Mouse (Mus musculus) ZHBTc4 (cell line): ENCODE results near the gene Itprid1.
A peak's percentile ranks its signal among the peaks of the same experiment; 100 is the strongest.

Source experiments
- DNase-seq: peaks from one replicate; pipeline ENCODE4 v3.0.0-alpha.2; 2011; ENCODE audit warnings: low read depth, low spot score

Gene Itprid1

DNA sequence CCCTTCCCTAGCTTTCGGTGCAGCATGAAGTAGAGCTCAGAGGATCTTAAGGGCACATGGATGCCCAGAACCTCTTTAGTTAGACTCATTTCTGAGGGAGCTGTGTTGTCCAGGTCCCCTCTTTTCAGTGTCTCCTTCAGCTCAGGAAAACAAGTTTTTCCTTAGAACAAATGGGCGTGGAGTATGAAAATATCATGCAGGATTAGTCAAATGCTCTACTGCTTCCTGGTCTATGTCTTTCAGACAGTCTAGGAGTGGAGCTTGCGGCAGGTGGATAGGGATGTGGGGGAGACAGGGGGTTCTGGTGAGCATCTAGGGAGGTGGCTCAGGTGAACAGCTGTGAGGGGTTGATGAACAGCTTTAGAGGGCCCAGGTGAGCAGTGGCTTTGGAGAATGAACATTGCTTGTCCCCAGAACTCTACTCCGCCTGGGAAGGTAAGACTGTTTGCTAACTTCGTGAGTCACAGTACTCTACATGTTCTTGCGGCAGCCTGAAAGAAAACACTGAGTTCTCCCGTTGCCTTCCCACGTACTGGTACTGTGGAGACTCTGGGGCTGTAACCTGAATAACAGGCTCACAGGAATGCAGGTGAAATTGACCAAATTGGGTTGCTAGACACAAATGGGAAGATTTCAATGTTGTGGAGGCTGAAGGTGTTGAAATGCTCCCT lies at the start of gene Itprid1:
TSS of gene Itprid1 (plus strand) at position 246 of the 671 bp plus-strand sequence.
- no peak for DNase-seq

DNA sequence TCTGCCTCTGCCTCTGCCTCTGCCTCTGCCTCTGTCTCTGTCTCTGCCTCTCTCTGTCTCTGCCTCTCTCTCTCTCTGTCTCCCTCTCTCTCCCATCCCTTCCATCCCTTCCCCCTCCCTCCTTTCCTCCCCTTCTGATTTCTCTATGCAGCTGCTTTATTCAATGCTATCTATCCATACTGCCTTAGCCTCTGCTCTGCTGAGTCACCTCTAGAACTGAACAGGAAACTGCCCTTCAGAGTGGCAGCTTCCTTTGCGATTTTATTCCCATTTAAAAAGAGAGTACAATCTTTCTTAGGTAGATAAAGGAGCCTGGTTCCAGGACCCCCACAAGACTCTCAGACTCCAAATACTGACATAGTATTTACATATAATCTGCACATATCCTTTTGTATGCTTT lies 47.1 kb upstream of the Itprid1 start:
- DNase-seq = no peak

DNA sequence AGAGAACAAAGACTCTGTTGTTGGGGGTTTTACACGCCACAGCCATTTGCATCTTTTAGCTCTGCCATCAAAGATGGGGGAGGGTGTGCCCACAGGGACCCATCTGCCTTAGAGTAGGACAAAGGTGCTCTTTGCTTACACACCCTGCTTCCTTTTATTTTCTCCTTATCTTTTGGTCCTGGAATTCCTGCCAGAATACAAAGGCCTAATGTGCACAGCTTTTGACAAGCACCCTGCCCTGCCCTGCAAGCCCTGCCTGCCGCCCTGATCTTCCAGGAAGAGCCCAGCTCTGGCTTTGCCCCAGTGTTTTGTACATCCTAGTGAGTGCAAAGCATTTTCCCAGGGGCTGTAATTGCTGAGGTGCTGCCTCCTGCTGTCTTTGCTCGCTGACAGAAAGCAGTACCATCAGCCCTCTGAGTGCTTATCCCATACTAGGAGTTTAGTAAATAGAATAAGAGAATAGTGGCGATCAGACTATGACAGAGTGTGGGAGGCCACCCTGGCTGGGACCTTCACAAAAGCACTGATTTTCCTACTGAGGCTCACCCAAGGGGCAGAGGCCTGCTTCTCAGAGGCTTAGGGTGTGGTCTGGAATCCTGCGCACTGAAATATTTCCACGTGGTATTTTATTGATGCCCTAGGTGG lies 44.7 kb upstream of the Itprid1 start:
- DNase-seq = peak; percentile 94

DNA sequence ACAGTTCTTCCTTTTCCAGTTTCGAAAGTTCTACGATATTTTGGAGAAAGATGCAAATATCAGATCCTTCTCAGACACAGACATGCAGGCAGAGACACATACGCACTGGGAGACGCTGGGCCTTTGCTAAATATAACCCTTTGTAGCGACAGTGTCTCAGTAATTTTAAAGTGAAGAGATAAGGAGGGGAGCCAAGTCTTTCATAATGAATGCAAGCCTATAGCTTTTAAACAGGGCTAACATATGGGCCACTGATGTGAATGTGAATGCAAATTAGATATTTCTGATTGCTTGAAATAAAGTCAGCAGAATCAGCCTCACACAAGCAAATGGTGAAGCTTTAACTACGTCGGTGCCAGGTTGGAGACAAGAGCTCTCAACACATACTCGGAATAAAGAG lies 44.2 kb upstream of the Itprid1 start:
- DNase-seq = no peak

DNA sequence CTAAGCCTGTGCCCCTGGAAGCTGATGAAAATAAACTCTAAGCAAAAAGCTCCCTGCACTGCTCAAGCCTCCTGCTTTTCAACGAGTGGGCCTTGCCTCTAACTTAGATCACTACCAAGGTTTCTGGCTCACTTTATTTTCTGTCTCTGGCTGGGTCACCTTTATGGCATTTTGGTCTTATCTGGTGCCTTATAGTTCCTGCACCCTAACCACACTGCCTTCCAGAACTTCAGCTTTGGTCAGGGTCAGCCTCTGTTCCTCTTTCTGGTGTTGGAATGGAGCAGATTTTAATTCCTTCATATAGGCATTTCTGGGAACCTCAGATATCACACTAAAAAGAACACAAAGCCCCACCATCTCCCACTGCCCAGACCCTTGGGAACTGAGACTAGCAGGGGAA lies 34.0 kb upstream of the Itprid1 start:
- no peak for DNase-seq

DNA sequence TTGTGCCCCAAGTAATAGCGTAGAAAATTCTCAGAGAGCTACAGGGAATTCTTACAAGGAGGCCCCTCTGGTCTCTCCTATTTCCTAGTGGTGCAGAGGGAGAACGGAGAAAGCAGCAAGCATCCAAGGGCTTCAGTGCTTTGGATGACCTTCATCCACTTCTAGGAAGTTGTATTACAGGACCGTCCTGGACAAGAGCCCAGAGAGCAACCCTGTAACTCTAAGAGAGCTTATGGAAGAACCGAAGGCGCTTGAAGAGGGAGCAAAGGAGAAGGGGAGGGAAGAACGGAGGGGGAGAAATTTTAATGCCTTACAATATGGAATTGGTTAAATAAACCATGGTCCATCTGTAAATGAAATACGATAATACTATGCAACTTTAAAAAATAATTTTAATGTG lies 33.3 kb upstream of the Itprid1 start:
- DNase-seq = no peak

DNA sequence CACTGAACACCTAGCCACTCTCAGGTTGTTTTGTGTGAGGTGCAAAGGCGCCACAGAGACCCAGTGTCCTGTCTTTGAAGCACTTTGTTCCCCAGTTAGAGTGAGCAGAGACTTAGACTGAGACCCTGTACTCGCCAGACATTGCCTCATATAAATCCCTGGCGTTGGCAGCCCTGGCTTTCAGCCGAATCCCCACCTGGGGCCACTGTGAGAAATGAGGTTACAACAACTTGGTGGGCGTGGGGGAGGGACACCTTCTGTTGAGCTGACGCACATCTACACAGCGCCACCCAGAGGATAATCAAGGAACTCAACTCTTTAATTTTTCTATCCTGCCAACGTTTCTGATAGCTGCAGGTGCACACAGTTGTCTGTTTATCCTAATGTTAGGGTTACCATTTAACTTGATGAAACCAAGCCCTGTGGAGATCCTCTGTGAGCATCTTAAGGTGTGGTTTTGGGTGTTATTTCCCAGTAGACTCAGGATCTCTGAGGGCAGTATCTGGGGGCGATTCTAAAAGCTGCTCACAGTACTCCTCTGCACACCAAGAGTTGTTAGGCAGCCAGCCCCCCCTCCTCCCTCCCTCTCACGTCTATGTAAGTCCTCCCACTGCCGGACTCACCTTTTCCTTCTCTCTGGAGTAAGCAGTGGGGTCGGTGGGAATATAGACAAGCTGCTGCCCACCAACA lies 32.6 kb upstream of the Itprid1 start:
- peak; percentile 74 for DNase-seq

DNA sequence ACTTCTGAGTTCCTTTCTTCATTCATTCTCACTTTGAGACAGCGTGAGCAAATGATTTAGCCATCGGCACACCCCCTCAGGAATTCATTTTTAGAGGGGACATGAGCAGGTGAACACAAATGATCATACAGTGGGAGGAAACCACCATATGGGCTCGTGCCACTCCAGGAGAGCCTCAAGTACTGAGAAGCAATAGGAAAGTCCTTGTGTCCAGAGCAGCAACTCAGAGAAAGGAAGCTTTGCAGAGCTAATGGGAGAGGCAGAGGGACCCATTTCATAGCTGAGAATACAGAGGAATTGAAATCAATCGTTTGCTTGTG lies 32.1 kb upstream of the Itprid1 start:
- no peak for DNase-seq

DNA sequence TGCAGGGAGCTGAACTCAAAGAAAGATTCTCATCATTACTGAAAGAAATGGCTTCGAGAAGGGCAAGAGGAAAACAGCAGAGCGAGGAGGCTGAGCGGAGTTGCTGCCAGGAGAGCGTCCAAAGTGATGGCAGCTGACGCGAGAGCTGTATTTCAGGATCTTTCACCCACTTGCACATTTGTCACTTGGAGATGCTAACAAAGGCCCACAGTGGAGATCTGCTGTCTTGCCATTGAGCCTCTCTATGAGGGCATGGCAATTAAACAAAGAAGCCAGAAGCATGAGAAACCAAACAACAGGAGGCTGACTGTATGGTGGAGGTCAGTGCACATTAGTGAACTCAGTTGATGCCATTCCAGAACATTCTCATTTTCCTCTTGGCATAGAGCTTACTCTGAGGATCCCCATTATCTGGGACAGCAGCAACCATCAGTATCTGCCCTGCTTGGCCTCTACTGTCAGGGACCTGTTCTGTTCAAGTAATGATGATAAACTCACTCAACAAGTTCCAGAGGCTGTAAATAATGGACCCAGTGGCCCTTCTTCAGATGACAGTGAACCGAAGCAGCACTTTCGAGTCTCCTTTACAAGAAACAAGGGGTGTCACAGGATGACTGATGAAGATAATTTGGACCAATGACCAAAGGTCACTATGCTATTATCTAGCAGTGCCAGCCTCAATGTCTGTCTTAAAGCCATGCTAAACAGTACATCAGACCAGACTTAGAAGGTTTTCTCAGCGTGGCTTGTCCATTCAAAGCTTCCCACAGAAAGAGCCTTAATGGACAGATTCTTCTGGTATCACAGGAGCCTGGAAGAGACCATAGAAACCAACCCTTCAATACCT lies 31.2 kb upstream of the Itprid1 start:
- DNase-seq = no peak

DNA sequence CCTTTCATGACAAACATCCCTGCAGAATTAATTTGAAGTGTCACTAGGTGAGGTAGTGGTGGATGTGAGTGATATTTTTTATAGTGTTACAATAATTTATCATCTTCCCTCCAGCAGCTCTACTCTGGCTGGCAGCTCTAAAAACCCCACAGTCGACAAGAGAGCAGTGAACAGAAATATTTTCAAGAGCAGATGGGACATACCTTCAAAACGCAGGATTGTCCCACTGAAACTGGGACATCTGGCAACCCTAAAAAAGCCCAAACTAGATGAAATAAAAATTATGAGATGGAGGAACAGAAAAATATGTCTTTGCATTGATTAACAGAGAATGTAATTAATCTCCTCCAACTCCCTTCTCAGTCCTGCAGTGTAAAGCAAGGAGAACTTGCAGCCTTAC lies 30.2 kb upstream of the Itprid1 start:
- DNase-seq = no peak

DNA sequence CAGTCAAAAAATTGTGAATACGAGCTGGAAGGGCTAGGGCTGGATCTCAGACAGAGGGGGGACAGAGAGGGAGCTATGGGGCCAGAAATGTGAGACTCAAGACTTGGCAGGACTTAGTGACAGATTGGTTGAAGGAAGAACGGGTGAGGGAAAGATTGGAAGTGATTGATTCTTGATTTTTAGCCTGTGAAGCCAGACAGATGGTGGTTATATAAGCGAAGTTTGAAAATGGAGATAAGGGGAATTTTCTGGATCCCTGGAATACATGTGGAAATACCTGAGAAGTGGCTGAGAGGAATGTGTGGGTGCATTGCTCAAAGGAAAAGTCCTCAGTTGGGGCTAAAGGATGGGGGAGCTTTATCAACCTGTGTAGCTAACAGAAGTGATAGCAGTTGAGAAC lies 28.0 kb upstream of the Itprid1 start:
- no peak for DNase-seq

DNA sequence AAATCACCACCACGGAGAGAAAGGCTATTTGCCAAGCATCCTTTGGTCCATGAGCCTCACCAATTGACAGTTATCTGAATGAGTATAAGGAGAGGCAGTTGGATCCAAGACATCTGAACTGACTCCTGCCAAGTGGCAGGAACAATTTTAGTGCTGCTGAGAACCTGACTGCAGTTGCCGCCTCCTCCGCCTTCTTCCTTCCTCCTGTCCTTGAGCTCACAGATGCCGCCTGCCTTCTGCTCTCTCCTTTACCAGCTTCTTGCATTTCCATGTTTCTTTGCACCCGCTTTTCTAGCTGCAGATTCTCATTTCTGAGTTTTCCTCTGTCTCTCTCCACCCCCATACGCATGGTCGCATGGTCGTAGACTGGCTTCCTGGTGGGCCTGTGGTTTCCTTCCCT lies 25.5 kb upstream of the Itprid1 start:
- DNase-seq = no peak

DNA sequence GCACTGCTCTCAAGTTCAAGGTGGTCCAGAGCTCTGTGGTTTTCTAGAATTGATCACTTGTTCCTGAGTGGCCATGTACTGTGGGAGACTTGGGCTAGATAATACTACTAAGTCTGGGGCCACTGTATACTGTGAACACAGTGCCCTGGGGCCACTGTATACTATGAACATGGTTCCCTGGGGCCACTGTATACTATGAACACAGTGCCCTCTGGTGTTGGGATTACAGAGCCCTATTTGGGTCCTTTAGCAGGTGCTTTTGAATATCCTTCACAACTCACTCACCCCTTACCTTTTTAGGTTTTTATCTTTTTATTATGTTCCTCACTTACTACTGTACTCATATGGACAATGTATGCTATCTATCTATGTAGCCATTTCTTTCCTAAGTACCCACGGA lies 24.3 kb upstream of the Itprid1 start:
- DNase-seq = peak; percentile 32

DNA sequence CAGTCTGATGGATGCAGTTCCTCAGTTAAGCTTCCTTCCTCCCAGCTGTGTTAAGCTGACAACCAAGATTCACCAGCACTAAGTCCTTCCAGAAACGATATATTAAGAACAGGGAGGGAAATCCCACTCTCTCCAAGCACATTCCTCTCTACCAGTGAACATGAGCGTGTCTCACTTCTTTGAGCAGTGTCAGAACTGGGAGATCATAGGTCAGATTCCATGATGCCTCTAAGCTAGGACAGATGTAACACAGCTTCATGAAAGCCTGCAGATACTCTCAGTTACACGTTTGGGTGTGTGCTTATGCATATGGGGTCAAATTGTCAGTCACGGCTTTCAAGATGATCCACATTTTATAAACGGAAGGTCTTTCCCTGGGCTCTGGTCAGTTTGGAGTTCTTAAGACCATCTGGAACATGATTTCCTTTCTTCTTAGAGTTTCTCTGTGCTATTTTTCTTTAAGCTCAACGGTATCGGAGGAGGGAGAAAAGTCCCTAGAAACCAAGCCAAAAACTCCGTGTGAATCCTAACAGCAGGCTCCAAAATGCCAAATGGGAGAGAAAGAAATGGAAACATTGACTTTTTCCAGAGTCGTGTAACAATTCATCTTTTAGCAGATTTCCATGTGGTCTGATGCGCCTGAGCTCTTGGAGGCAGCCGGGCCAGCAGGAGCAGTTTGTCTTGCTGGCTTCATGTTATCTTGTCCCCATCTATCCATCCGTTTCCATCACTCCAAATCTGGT lies 22.3 kb upstream of the Itprid1 start:
- DNase-seq = no peak

DNA sequence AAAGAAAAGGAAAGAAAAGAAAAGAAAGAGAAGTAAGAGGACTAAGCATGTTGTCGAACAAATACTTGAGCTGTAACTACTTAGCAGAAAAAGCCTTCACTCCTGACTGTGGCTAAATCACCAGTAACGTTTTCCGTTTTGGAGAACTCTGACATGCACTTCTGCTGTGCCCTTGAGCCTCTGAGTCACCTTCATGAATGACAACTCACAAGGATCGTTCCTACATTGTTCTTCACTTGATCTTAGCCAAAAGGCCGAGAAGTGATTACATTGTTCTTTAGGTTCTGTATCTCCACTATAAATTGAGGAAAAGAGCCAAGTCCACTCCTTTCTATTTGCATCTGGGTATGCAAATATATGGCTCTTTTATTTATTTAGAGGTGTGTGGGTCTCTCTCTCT lies 19.8 kb upstream of the Itprid1 start:
- DNase-seq = peak; percentile 7

DNA sequence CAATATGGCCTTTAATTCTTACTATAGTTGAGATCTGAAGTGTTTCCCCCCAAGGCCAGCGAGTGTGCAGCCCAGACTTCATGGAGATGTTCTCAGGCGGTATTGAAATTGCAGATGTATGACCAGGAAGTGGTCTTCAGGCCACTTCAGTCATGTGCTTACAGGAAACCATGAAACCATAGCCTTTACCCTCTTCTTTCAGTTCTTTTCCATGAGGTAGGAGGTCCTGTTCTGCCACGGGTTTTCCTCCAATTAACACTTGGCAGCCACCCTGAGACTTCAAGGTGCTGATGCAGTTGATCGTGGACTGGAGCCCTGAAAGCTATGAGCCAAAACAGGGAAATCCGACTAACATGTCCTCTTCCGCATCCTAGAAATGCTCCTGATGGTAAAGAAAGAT lies 7.0 kb upstream of the Itprid1 start:
- no peak for DNase-seq

DNA sequence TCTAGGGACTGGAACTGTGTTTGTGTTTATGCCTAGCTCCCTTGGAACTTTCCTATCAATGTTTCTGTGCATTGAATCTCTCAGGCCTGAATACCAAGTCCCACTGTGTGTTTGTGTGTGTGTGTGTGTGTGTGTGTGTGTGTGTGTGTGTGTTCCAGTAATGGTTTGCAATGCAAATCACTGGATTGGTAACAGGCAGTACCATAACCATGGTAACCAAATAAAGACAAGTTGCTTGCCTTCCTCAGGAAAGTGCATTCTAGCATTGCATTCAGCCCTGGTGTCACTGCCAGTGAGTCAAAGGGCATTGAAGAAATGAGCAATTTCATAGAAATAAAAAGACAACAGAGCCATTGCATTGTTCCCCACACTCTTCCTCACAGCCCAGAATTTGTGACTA lies 15.9 kb downstream of the Itprid1 start:
- no peak for DNase-seq

DNA sequence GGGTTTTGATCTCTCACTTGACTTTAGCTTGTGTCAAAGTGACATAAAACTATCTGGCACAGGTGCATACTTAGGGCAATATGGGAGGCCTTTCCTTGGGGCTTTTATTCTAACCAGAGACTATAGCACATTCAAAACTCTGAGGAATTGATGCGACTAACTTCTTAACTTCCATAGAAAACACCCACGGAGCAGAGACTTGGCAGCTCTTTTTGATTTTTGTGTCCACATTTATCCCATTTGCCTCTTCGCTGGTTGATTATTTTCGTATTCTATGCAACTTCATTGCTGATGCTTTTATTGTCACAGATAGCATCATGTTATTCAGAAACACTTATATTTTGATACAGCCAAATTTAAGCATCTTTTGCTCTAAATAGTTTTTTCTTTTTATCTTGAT lies 19.4 kb downstream of the Itprid1 start:
- DNase-seq = no peak

DNA sequence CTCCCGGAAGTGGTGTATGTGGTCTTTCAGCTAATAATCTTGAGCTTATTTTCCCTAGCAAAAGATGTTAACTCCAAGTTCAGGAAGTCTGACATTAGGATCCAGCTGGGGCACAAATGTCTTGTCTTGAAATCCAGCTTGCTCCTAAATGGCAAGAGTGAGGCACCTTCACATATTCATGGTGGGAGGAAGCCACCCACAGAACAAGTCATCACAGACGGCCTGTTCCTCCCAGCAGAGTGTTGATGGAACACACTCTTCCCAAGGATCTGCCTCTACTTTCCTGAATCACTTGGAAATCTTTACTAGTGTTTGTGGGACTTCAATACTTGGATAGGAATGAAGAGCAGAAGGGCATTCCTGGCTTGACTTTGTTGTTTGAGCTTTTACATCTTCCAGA lies 28.5 kb downstream of the Itprid1 start:
- no peak for DNase-seq

DNA sequence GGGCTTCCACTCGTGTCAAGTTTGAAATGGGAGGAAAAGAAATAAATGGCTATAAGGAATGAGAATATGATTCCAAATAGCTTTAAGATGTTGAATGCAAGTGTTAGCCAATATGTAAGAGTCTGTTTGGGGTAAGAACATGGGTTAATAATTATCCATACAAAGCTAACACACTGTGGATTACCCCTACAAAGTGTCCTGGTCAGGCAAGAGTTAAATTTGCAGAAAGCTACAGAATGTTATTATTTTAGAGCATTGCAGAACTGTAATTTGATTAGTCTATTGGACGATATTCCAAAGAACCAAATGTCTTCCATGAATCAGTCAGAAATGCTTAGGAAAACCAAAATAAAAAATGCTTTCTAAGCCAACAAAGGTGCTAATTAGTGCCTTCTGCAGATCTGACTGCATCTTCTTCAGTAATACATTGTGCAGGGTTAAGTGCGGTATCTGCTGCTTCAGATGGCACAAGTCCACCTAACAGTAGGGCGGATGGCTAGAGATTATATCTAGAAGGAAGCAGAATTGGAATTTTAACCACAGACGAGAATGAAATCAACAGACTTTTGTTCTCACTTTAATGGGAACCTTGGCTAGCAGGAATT lies 42.8 kb downstream of the Itprid1 start:
- peak; percentile 1 for DNase-seq

DNA sequence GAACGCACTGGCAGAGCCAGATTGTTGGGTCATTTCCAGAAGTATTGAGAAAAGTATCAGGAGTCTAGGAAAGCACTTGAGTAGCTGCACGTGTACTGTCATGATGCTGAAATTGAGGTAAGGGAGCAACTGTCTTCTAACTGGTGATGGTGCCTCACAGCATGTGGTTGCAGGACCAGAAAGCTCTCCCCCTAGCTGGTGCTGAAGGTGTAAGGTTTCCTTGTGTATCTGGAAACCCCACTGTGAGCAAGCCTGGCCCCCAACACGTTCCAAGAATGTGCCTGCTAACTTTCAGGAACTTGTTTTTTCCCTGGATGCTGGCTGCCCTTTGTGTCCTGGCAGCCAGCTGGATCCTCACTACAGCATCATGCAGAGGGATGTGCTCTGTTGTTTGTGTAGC lies 44.2 kb downstream of the Itprid1 start:
- DNase-seq = peak; percentile 65
